Comparison of ENCODE assay signal across 26 mouse cellular contexts in the genomic region with DNA sequence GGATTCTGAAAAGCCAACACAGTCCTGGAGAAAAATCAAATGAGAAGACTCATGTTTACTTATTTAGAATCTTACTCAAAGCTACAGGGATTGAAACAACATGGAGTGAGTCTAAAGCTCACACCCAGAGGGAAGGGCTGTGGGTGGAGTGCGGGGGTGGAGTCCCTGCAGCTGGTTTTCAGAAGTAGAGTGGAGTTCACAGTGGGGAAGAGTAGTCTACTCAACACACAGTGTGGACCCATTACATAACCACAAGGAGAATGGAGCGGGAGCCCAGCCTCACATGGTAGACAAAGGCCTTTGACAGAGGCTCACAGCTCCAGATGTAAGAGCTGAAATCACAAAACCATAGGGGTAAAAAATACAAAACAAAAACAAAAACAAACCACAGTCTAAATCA.
"Had no signal": no experiment of that assay in that cellular context is flagged by ENCODE, and none has a peak within 500 bp of the region (broad histone marks: within the 10 kb centered on the region; RNA-seq: fewer than 3 reads in every experiment).

No protein-coding gene starts in this region.

- H3K4me3 ChIP-seq: gastrocnemius, adult 2 months; heart, embryonic 10.5 days; heart, embryonic 12.5 days; hindbrain, embryonic 10.5 days; hindbrain, embryonic 12.5 days; intestine, embryonic 15.5 days; layer of hippocampus, adult 2 months; limb, embryonic 13.5 days; limb, embryonic 15.5 days; liver, embryonic 12.5 days had no signal

- H3K4me1 ChIP-seq: hindbrain, embryonic 10.5 days; hindbrain, embryonic 12.5 days; intestine, embryonic 15.5 days; limb, embryonic 13.5 days; limb, embryonic 15.5 days; liver, embryonic 12.5 days had no signal

- H3K4me2 ChIP-seq: heart, embryonic 12.5 days; hindbrain, embryonic 12.5 days; hindbrain, embryonic 14.5 days; intestine, embryonic 15.5 days; limb, embryonic 13.5 days; limb, embryonic 15.5 days; liver, embryonic 12.5 days had no signal

- H3K36me3 ChIP-seq: heart, embryonic 10.5 days; heart, embryonic 12.5 days; hindbrain, embryonic 10.5 days; hindbrain, embryonic 12.5 days; intestine, embryonic 15.5 days; limb, embryonic 13.5 days; limb, embryonic 15.5 days; liver, embryonic 12.5 days had no signal

- H3K9ac ChIP-seq: heart, embryonic 12.5 days; hindbrain, embryonic 12.5 days; hindbrain, embryonic 14.5 days; intestine, embryonic 15.5 days; limb, embryonic 13.5 days; limb, embryonic 15.5 days; liver, embryonic 12.5 days; liver, embryonic 14.5 days had no signal

- H3K9me3 ChIP-seq: heart, embryonic 10.5 days; heart, embryonic 12.5 days; hindbrain, embryonic 10.5 days; hindbrain, embryonic 12.5 days; intestine, embryonic 15.5 days; limb, embryonic 13.5 days; limb, embryonic 15.5 days; liver, embryonic 12.5 days had no signal

- H3K27ac ChIP-seq: gastrocnemius, adult 2 months; heart, embryonic 10.5 days; hindbrain, embryonic 10.5 days; hindbrain, embryonic 12.5 days; hindbrain, embryonic 14.5 days; intestine, embryonic 15.5 days; layer of hippocampus, adult 2 months; limb, embryonic 13.5 days; limb, embryonic 15.5 days; liver, embryonic 12.5 days; liver, embryonic 14.5 days had no signal

- ATAC-seq: hindbrain, embryonic 16.5 days; inflammation-experienced regulatory T-cells, adult 6 months; intestine, embryonic 15.5 days; intestine, postnatal 0 days; liver, embryonic 12.5 days had no signal

- H3K27me3 ChIP-seq: heart, embryonic 12.5 days; hindbrain, embryonic 12.5 days; intestine, embryonic 15.5 days; limb, embryonic 13.5 days; limb, embryonic 15.5 days; liver, embryonic 12.5 days had no signal

- DNase-seq: gastrocnemius, adult 2 months; gastrocnemius, postnatal 10 days; gastrocnemius, postnatal 25 days; heart, postnatal 10 days; heart, postnatal 4 days; kidney, adult 18-20 months; kidney, adult 8-10 months; kidney, postnatal 10 days; kidney, postnatal 25 days; kidney, postnatal 4 days; layer of hippocampus, postnatal 36 days; left cerebral cortex, postnatal 4 days had no signal
